Mouse (Mus musculus) lung, postnatal 0 days (tissue): ENCODE data around the gene Ppp1r3c.

Source experiments
- CTCF ChIP-seq: IDR thresholded peaks from 2 replicates; pipeline ENCODE4 v1.5.1; 2016; ENCODE audit warnings: antibody characterized with exemption, mild to moderate bottlenecking
- EP300 ChIP-seq: IDR thresholded peaks from 2 replicates; pipeline ENCODE4 v1.6.1; 2016; ENCODE audit warnings: antibody characterized with exemption, mild to moderate bottlenecking, control low read depth

GRCm38 (mm10) chr19:36734308-36735038 is 2.0 kb downstream of the Ppp1r3c start:
- peak; percentile 55 for TF ChIP-seq CTCF
- TF ChIP-seq EP300, result no peak
